Mouse (Mus musculus): ENCODE measurements around the gene Kcna7. TPM values are rescaled to one million over a fixed set of nuclear protein-coding genes. Genes with fewer than 3 reads are reported as not detected.
"Not testable (repeated sequence)": the region's sequence is repeated elsewhere in the genome, so short reads cannot be mapped to it uniquely, and the experiment has no call there.

Kcna7 gene
- 0.05 and 0.10 TPM in 2 replicates for polyA plus RNA-seq (2016; fragmentation: Nextera tagmentation; extraction: Ambion mirVana)

GRCm38 (mm10) chr7:45405091-45406075, at the start of gene Kcna7:
Kcna7 (plus strand) TSS chr7:45405653.
- Histone ChIP-seq H3K36me3 (no peaks in the 10 kb centered on the region), H3K4me3 (peak within 1 kb of the TSS; percentile 41), H3K4me2 (peak within 1 kb of the TSS; percentile 63), H3K9ac (no peak within 1 kb of the TSS), H3K27ac (no peak within 1 kb of the TSS), H3K4me1 (peaks cover 8% of the 10 kb centered on the region; the same call in 1 of the 2 replicates), H3K9me3 (replicated peaks) (no peaks in the 10 kb centered on the region), H3K27me3 (replicated peaks) (peaks cover 73% of the 10 kb centered on the region)
- 10% methylated on average over 28 of the region's 28 CpGs for WGBS (ENCODE audit: insufficient replicate concordance)
- peak; percentile 53 for ATAC-seq

GRCm38 (mm10) chr7:45356087-45356486, 49.4 kb upstream of the Kcna7 start:
- H3K4me1 ChIP-seq = peaks cover 19% of the 10 kb centered on the region
- 36% methylated on average over 13 of the region's 13 CpGs for WGBS (ENCODE audit: insufficient replicate concordance)
- H3K36me3 ChIP-seq = no peaks in the 10 kb centered on the region
- H3K9ac ChIP-seq = no peak overlapping the region
- no peaks in the 10 kb centered on the region for H3K9me3 ChIP-seq (replicated peaks)
- H3K4me2 ChIP-seq = no peak overlapping the region
- H3K27me3 ChIP-seq (replicated peaks) = peaks cover 80% of the 10 kb centered on the region
- no peak overlapping the region for H3K27ac ChIP-seq
- H3K4me3 ChIP-seq = no peak overlapping the region
- no peak for ATAC-seq

GRCm38 (mm10) chr7:45359081-45359480, 46.4 kb upstream of the Kcna7 start:
- H3K4me3 ChIP-seq; H3K9ac ChIP-seq; H3K27ac ChIP-seq; H3K9me3 ChIP-seq (replicated peaks); ATAC-seq; H3K36me3 ChIP-seq; H3K4me2 ChIP-seq: not testable (repeated sequence)
- 25% methylated on average over 10 of the region's 11 CpGs for WGBS (ENCODE audit: insufficient replicate concordance)
- Histone ChIP-seq H3K4me1 (peaks cover 38% of the 10 kb centered on the region), H3K27me3 (replicated peaks) (peaks cover 89% of the 10 kb centered on the region)

GRCm38 (mm10) chr7:45360404-45361125, 44.9 kb upstream of the Kcna7 start:
- no peak overlapping the region for H3K4me3 ChIP-seq
- H3K4me1 ChIP-seq = peaks cover 32% of the 10 kb centered on the region
- H3K4me2 ChIP-seq = peak overlapping the region; percentile 73; the same call in 1 of the 2 replicates
- H3K27ac ChIP-seq = no peak overlapping the region
- ATAC-seq = no peak
- peaks cover 95% of the 10 kb centered on the region for H3K27me3 ChIP-seq (replicated peaks)
- 38% methylated on average over 18 of the region's 18 CpGs for whole genome bisulfite sequencing (ENCODE audit: insufficient replicate concordance)
- H3K9me3 ChIP-seq (replicated peaks) = no peaks in the 10 kb centered on the region
- no peaks in the 10 kb centered on the region for H3K36me3 ChIP-seq
- H3K9ac ChIP-seq = no peak overlapping the region

GRCm38 (mm10) chr7:45361243-45361804, 44.1 kb upstream of the Kcna7 start:
- H3K4me1 ChIP-seq = peaks cover 31% of the 10 kb centered on the region
- no peaks in the 10 kb centered on the region for H3K36me3 ChIP-seq
- H3K27ac ChIP-seq = no peak overlapping the region
- no peaks in the 10 kb centered on the region for H3K9me3 ChIP-seq (replicated peaks)
- ATAC-seq = peak; percentile 74
- peak overlapping the region; percentile 47 for H3K4me3 ChIP-seq
- H3K4me2 ChIP-seq = peak overlapping the region; percentile 73
- H3K27me3 ChIP-seq (replicated peaks) = peaks cover 95% of the 10 kb centered on the region
- peak overlapping the region; percentile 45; the same call in 1 of the 2 replicates for H3K9ac ChIP-seq
- WGBS (ENCODE audit: insufficient replicate concordance) = under 1% methylated on average over 43 of the region's 43 CpGs

- no peaks in the 10 kb centered on the region for H3K9me3 ChIP-seq (replicated peaks)
- H3K4me2 ChIP-seq = no peak overlapping the region
- no peaks in the 10 kb centered on the region for H3K36me3 ChIP-seq
- peaks cover 42% of the 10 kb centered on the region for H3K4me1 ChIP-seq
- H3K4me3 ChIP-seq = no peak overlapping the region
- H3K9ac ChIP-seq = no peak overlapping the region
- peaks cover 89% of the 10 kb centered on the region for H3K27me3 ChIP-seq (replicated peaks)
- no peak for ATAC-seq
- no peak overlapping the region for H3K27ac ChIP-seq
- 5% methylated on average over 13 of the region's 13 CpGs for WGBS (ENCODE audit: insufficient replicate concordance)
Measured at GRCm38 (mm10) chr7:45362801-45363200, 42.7 kb upstream of the Kcna7 start.

GRCm38 (mm10) chr7:45363983-45364382, 41.5 kb upstream of the Kcna7 start:
- Histone ChIP-seq H3K4me3 (no peak overlapping the region), H3K27ac (no peak overlapping the region), H3K9me3 (replicated peaks) (no peaks in the 10 kb centered on the region), H3K4me1 (peaks cover 53% of the 10 kb centered on the region), H3K36me3 (no peaks in the 10 kb centered on the region), H3K27me3 (replicated peaks) (peaks cover 93% of the 10 kb centered on the region), H3K9ac (no peak overlapping the region), H3K4me2 (no peak overlapping the region)
- no peak for ATAC-seq
- WGBS (ENCODE audit: insufficient replicate concordance) = 29% methylated on average over 2 of the region's 2 CpGs

GRCm38 (mm10) chr7:45365742-45366651, 39.5 kb upstream of the Kcna7 start:
- peak overlapping the region; percentile 96 for H3K4me2 ChIP-seq
- ATAC-seq = no peak
- 5% methylated on average over 35 of the region's 35 CpGs for WGBS (ENCODE audit: insufficient replicate concordance)
- peak overlapping the region; percentile 58 for H3K4me3 ChIP-seq
- peaks cover 68% of the 10 kb centered on the region for H3K4me1 ChIP-seq
- no peaks in the 10 kb centered on the region for H3K9me3 ChIP-seq (replicated peaks)
- peaks cover 90% of the 10 kb centered on the region for H3K27me3 ChIP-seq (replicated peaks)
- H3K9ac ChIP-seq = peak overlapping the region; percentile 59
- no peak overlapping the region for H3K27ac ChIP-seq
- H3K36me3 ChIP-seq = no peaks in the 10 kb centered on the region

- no peak for ATAC-seq
- H3K4me3 ChIP-seq = peak within 1 kb of the TSS; percentile 58
- WGBS (ENCODE audit: insufficient replicate concordance) = 1% methylated on average over 12 of the region's 26 CpGs
- no peaks in the 10 kb centered on the region for H3K9me3 ChIP-seq (replicated peaks)
- 0 out of 2 replicates have a peak, but pooled peaks cover 3% of the 10 kb centered on the region for H3K36me3 ChIP-seq
- H3K27me3 ChIP-seq (replicated peaks) = peaks cover 83% of the 10 kb centered on the region
- H3K4me2 ChIP-seq = peak within 1 kb of the TSS; percentile 96
- H3K4me1 ChIP-seq = peaks cover 68% of the 10 kb centered on the region
- H3K9ac ChIP-seq = peak within 1 kb of the TSS; percentile 75
- H3K27ac ChIP-seq = peak within 1 kb of the TSS; percentile 57; the same call in 1 of the 2 replicates
Measured at GRCm38 (mm10) chr7:45366652-45367019, 38.8 kb upstream of the Kcna7 start, which contains the start of gene Ppfia3. Ppfia3 (minus strand) TSS chr7:45367019.

- Histone ChIP-seq H3K4me3 (peak overlapping the region; percentile 58), H3K4me2 (peak overlapping the region; percentile 96), H3K4me1 (peaks cover 62% of the 10 kb centered on the region), H3K27ac (peak overlapping the region; percentile 57; the same call in 1 of the 2 replicates), H3K36me3 (peaks cover 7% of the 10 kb centered on the region), H3K9me3 (replicated peaks) (no peaks in the 10 kb centered on the region), H3K27me3 (replicated peaks) (peaks cover 77% of the 10 kb centered on the region), H3K9ac (peak overlapping the region; percentile 75)
- ATAC-seq = peak; percentile 80
- WGBS (ENCODE audit: insufficient replicate concordance) = 2% methylated on average over 70 of the region's 70 CpGs
Measured at GRCm38 (mm10) chr7:45367020-45367880, 38.2 kb upstream of the Kcna7 start.
